Mouse (Mus musculus) thymus, adult 18-20 months (tissue): ENCODE data around the gene Ube2j1.
A peak's percentile ranks its signal among the peaks of the same experiment; 100 is the strongest.

Source experiments
- DNase-seq, 2 experiments: peaks; one replicate each; pipeline ENCODE4 v3.0.0; 2022; ENCODE audit warnings: mixed read lengths in 2 of 2

Ube2j1 gene

DNA sequence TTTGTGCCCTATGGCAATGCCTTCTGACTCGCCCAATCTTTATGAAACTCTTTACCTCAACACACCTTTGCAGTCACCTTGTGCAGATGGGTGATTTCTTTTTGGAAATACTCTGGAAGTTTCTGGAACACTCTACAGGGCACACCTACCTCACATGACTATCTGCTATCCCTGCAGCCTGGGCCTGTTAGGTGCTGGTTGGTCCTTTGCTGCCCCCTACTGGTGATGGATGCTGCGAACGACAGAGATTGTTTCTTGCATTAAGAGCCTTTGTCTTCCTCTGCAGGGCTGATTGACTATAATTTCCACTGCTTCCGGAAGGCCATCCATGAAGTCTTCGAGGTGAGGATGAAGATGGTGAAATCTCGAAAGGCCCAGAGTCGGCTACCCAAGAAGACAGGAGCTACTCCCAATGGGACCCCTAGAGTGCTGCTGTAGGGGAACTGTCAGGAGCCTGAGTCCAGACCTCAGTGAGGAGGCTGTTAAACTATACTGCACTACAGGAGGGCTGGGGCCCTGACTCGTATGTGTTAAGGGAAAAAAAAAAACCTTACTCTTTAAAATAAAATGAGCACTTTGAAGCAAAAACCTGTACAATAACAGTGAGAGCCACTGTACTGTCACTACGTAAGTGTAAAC lies 12.7 kb upstream of the Ube2j1 start:
- DNase-seq: peak; percentile 62 to 68

DNA sequence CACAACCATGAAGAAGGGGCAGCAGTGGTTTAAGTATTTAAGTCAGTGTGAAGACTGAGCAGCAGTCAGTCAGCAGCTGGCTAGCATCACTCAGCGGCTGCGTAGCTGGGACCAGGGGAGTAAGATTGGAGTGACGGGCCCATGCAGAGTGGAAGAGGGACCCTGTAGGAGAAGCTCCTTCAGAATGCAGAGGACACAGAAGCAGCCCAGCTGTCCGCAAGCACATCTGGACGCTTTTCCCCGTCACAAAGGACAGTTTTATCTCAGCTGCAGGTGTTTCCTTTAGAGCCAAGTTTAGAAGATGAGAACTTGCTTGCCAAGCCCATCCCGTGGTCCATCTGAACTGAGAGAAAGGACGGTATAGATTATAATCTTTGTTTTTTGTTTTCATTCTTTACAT lies 6.8 kb upstream of the Ube2j1 start:
- DNase-seq: no peak

DNA sequence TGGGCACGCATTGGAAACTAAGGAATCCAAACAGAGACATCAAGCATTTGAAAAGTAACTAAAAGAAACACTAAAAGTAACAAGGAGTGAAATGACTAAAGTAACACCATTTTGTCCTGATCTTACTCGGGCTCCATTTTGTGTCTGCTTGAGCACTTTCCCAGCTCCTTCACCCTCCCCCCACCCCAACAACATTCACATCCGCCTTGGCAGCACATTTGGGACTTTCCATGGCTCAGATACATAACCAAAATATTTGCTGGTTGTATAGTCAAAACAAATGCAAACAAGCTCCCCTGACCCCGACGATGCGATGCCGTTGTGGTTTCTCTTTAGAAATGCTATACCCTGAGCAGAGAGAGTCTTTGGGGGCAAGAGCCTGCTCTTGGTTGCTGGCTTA lies 2.1 kb upstream of the Ube2j1 start:
- no peak for DNase-seq

DNA sequence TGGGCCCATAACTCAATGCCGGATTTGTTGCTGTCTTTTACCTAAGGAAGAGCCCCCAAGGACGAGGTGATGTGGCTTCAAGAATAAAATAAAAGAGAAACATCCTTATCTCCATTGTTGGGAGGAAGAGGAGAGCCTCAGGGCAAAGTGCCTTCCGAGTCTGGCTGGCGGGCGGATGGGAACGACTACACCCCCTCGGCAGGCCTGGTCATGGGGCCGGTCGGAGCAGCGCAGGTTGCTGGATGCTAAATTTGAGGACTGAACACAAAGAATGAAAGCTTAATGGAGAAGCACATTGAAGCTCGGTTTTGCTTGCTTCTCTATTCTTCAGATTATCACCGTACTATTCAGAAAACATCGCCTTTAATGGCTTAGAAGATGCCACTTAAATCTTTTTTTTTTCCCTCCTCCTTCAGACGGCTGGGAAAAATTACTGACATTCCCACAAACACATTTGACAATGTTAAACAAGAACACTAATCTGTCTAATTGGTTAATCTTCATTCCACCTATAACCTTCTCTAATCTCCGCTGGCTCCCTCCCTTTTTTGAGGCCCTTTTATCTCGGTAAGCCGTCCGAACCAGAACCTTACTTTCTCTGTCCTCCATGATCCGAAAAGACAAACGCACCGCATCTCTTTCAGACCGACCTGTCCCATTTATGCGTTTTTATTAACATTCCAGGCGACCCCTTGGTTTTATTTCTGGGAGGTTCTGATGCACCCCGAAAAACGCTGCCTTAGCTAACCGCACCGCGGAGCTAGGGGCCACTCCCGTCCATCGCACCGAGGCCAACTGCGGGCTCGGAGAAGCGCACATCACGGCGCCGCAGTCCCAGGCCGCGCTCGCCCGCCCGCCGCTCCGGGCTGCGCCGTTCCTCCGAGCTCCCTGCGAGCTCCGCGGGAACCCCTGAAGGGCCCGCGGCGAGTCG lies 687 bp upstream of the Ube2j1 start:
- DNase-seq: peak in 1 of 2 experiments; percentile 10

DNA sequence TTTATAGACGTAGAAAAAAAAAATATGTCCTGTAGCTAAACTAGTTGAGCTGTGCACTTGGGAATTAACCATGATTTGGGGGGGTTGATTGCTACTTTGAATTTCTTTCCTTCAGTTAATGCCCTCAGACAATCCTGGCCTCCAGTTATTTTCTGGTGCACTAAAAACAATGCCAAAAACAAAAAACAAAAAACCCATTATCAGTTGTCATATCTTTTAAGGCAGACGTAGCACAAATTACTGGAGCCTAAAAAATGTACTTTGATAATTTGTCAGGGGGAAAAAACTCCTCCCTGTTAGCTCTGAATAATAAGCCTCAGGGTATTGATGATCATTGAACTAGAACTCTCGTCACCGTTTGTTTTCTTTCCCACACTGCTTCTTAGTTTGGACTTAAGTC lies 829 bp downstream of the Ube2j1 start:
- no peak for DNase-seq

DNA sequence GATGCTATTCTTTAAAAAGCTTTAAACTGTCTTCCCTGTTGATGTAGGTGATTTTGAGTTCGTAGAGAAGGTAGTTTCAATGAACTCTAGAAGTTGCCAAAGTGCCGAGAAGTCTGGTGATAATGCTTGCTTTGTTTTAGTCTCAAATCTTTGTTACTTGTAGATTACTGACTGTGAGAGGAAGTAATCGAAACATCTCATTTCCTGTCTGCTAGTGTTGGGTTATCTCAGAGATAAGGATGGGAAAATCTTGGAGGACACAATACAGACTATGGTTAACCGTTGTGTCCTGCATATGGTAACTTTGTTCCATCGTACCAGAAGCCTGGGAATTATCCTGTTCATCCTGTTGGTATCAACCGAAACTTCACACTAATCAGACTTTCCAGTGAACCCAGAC lies 2.3 kb downstream of the Ube2j1 start:
- no peak for DNase-seq

DNA sequence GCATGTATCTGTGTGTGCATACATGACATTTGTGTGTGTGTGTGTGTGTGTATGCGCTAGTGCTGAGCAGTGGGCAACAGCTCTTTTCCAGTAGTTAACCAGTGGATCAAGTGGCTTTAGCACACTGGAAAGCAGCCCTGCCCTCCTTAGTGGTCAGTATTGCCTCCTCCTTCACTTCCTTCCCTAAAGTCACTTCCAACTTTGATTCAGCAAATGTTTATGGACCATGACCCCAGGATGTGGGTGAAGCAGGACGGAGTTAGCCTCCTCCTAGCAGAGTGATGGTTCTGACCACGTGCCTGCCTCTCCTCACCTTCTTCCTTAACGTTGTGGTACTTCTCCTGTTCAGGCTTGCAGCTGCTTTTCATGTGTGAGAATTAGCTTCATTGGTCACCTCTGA lies 8.6 kb downstream of the Ube2j1 start:
- DNase-seq: no peak

DNA sequence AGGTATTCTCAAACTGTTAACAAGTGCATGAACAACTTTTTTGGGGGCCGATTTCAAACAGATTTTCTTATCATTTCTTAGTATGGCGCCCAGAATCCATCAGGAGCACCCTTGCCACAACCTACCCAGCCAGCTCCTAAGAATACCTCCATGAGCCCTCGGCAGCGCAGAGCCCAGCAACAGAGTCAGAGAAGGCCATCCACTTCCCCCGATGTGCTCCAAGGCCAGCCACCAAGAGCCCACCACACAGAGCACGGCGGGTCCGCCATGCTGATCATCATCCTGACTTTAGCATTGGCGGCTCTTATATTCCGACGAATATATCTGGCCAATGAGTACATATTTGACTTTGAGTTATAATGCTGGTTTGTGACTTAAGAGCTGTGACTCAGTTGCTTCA lies 18.4 kb downstream of the Ube2j1 start:
- DNase-seq: no peak

DNA sequence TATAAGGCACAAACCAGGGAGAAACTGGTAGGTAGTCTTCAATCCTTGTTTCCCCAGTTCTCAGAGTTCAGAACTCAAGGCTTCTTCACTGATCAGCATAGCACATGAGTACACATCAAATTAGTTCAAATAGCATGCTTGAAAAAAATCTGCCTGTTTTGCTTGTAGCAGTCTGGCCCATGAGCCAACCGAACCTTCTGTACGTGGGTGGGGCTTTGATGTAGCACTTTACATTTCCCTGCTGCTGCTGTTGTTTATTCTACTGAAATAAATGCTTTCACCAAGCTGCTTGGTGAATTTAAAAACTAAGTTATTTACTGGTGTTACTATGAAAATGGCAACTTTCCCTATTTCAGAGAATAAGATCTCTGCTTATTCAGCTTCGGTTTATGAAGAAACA lies 20.8 kb downstream of the Ube2j1 start:
- no peak for DNase-seq

DNA sequence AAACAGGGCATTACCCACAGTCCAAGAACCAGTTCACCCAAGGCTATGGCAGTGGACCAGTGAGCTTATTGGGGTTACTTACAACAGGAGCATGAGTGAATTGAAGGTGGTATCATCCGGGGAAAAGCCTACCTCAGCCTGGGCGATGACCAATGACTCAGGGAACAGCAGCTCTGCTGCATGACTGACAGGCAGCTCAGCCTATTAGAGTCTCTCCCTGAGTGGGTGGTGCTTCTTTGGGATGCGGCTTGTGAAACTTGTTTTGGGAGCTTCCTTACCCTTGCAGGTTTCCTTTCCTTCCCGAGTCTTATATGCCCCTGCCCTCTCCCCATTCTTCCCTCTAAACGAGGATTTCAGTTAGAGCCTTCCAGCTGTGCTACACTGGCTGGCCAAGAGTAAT lies 21.4 kb downstream of the Ube2j1 start:
- no peak for DNase-seq

DNA sequence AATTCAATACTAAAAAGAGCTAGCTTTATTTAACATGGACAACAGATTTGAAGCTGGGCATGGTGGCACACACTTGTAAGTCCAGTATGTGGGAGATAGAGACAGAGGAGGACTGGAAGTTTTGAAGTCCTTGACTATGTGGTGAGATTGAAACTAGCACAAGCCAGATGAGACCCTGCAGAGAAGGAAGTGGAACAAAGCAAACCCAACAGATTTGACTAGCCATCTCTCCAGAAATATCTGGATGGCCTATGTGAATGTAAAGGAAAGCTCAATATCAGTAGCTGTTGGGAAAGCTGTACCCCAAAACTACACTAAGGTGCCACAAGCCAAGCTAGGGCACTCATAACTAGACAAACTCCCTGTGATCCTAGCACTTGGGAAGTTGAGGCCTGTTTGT lies 23.2 kb downstream of the Ube2j1 start:
- DNase-seq: no peak

DNA sequence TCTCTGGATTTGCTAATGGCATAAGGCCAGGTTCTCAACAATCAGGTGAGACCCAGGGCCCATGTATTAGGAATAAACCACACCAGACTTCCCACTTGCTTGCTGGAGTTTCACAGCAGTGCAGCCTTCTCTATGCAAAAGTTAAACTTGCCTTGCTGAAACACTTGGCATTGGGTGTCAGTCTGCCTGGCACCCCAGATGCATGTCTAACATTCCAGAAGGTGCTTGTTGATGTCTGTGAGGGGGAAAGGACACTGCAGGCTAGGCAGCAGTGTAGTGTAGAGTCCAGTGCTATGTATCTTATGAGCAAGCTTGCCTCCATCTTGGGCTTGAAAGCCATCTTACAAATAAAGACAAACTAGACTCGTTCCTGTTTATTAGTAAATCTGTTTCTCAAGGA lies 25.1 kb downstream of the Ube2j1 start:
- no peak for DNase-seq

DNA sequence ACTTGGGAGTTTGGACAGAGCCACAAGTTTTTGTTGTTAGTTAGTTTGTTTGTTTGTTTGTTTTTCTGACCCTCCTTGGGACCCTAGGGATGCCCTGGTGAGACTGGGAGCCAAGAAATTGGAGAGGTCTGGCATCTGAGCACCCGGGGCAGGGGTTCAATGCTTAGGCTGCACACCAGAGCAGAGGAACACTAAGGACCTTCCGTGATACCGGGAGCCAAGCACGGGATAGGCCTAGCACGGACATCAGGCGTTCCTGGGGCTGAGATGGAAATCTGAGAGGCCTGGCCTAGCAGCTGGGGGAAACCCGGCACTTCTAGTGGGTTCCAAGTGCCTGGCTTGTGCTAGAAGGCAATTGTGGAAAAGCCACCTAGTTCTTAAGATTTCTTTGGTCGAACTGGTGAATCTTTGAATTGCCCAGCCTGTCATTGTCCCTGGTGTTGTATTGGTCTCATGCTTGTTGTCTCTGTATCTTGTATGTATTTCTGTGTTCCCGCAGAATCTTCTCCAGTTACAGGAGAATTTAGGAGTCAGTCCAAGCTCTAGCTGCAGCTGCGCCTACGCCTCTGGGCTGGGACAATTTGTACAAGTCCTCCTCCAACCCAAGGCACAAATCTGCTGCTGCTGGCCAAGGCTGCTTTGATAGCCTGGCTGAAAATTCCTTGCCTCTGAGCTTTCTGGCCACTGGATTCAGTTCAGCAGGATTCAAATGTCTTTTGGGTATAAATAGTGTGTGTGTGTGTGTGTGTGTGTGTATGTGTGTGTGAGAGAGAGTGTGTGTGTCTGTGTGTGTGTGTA lies 26.9 kb downstream of the Ube2j1 start:
- no peak for DNase-seq

DNA sequence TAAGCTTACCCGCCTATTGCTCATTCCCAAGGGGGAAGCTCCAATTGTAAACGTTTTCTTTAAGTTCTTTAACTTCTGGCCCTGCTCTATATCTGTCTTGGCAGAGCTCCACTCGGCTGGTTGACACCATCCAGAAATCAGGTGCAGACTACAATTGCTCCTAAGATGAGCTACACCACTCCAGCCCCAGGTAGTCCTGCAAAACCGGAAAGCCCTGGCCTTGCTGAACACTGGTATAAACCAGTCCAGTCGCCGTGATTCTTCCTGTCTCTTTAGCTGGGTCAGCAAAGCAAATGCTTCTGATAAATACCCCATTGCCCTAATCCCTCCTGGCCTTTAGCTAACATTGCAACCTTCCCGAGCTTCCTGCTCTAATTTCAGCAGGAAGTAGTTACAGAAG lies 29.9 kb downstream of the Ube2j1 start:
- DNase-seq: no peak

DNA sequence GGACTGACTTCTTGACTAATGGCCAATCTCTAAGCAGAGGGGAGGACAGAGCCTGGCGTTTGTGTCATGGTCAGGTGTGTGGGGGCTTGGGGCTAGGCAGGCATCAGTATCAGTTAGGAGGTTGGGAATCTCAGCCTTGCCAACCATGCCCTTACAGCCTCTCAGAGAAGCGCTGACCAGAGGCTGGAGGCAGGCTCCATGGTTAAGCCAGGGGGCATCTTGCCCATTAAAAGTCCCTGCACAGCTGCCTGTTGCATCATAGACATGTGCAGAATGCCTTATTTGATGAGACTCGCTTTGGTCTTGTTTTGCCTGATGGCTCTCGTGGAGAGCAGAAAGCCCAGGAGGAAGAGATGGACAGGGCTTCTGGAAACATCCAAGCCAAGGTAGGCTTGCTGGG lies 31.8 kb downstream of the Ube2j1 start, which contains the start of gene Gabrr2:
Gene Gabrr2, plus strand, starts transcription at position 19 of the 400 bp plus-strand sequence.
- no peak for DNase-seq

DNA sequence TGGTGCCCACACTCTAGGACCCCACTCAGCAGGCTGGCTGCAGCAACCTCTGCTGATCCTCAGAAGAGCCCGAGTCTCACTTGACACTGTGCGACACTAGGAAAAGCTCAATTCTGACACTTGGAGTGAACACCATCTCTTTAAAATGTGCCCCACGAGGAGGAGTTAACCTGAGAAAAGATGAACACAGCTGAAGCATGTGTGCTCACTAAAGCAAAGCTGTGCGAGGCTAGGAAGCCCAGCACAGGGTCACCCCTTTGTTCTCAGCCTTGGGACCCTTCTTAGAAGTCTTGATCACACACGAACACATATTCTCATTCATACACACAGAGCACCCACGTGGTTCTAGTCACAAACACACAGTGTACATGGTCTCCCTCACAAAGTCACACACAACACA lies 33.8 kb downstream of the Ube2j1 start:
- no peak for DNase-seq

DNA sequence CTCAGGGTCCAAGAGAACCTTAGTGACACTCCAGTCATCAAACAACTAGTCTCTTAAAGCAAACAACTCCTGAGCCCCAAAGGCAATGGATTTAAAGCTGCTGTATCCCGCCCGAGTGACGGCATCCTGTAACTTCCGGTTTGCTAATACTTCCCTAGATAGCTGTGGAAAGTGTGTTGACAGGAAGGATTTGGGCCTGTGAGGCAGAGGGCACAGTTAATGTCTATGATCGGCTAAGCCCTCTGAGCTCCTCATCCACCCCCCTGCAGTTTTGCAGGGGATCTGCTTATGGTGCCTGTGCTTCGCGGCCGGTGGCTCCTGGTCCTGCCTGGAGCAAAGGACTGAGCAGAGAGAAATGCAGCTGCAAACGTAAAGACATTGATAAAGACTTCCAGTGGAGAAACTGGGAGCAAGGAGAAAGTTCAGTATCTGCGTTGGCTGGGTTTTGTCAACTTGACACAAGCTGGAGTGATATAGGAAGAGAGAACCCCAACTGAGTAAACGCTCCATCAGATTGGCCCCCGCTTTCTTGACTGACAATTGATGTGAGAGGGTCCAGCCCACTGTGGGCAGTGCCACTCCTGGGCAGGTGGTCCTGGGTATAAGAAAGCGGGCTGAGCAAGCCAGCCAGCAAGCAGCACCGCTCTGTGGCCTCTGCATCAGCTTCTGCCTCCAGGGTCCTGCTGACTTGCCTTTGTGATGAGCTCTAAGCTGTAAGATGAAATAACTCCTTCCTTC lies 35.2 kb downstream of the Ube2j1 start:
- no peak for DNase-seq

DNA sequence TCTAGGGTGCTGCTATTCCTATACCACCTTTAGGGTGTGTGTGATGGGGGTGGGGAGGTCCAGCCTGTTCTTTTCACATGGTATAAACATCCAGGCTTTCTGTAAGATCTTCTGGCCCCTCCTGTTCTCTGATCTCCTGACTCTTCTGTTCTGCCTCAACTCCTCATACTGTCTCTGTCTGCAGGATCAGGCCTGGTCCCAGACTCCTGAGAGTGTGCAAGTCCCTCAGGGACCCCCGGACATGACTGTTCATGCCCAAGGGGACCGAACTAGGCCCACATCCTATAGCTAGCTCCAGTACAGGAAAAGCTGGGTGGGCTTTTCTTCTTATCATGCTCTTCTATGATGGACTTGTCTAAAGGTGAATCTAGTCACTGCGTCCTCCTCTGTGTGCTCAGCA lies 36.1 kb downstream of the Ube2j1 start:
- no peak for DNase-seq

DNA sequence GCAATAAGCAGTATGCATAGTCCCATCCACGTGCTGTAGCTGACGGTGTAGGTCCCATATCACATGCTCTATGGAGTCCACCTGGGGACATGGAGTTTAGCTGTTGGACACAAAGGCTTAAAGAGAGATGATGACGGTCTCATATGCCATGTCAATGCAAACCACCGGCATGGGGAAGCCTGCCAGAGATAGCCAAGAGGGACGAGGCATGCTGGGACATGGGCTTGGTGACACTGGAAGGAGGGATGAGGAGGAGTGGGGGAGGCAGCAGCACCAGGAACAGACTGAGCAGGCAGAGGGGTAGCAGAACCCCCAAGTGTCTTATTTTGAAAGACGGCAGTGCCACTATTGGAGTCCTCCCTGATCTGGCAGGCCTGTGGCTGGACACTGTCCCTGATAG lies 36.6 kb downstream of the Ube2j1 start:
- DNase-seq: no peak

DNA sequence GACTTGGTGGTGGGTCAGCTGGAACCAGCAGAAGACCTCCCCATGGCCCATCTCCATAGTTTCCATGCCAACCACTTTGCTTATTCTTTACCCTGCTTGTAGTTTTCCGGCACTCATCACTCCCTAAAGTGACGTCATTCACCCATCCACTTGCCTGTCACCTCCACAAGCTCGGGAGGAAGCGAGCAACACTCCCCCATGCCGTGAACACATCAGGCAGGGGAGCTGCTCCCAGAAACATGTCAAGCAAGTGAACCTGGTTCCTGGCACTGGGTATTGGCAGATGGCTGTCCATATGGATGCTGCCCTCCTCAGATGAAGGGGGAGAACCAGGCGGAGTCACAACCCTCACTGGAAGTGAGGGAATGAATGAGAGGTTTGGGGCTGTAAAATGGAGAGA lies 37.7 kb downstream of the Ube2j1 start:
- DNase-seq: no peak

DNA sequence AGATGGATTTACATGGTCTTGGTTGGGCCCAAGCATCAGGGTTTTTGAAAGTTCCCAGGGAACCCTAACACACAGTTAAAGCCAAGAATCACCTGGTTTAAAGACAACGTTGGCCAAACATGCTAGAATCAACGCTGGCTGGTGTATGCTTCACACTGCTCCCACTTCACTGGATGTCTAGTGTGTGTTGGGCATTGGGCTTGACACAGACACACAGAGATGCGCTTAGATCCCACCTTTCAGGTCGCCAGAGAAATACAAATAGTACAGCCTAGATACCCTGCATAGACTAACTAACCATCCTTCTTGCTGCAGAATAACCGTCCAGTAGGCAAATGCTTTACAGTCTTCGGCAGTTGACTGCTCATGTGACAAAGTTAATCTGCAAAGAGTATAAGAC lies 39.1 kb downstream of the Ube2j1 start:
- DNase-seq: no peak

DNA sequence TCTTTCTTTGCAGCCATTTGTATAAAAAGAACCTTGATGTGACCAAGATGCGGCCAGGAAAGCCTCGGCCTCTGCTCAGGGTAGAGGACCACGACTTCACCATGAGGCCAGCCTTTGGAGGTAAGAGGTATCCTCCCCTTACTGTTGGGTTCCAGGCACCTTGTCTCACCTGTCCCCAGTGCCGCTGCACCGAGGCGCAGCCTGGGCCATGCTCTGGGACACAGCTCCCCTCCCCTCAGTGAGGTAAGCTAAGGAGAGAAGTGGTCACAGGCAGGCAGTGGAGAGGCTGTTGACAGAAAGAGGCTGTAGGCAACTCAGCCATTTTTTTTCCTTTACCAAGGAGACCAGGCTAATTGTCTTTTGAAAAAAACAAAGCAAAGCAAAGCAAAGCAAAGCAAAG lies 40.1 kb downstream of the Ube2j1 start:
- DNase-seq: no peak
